Mouse (Mus musculus) adrenal gland, postnatal 36 days (tissue): ENCODE data around the gene Ott. TPM values are rescaled to one million over a fixed set of nuclear protein-coding genes. Genes with fewer than 3 reads are reported as not detected.
"Not testable (repeated sequence)": the region's sequence is repeated elsewhere in the genome, so short reads cannot be mapped to it uniquely, and the experiment has no call there.

Experiments
- DNase-seq, 2 experiments: peaks; one replicate each; pipeline ENCODE4 v3.0.0; 2021; ENCODE audit warnings: mixed read lengths in 1 of 2
- long read RNA-seq, 2 experiments: library from polyadenylated mRNA; stranded (forward); transcript quantifications; one replicate each; pipeline ENCODE4 v2.0.0; 2021; ENCODE audit warnings: borderline sequencing depth in 2 of 2
- total RNA-seq, 2 experiments: library from RNA; stranded (reverse); gene quantifications; 2 replicates each; pipeline ENCODE4 v1.2.3; 2021

Ott gene
- total RNA-seq, result not detected
- long read RNA-seq, experiment 1, result 0 reads
- long read RNA-seq, experiment 2, result 0 reads

- DNase-seq, result not testable (repeated sequence)
Measured at GRCm38 (mm10) chrX:149073982-149074381, at the start of gene Ott. TSS of gene Ott (plus strand) at chrX:149074282.

Other genes starting within 250 kb of the Ott start
- gene Luzp4, start 216.6 kb upstream of the Ott start, total RNA-seq, result not detected
- not detected for gene Gm15093, start 198.1 kb downstream of the Ott start, total RNA-seq